Mouse (Mus musculus) lung, postnatal 0 days (tissue): Measurements from ENCODE around the gene Dyx1c1.
A peak's percentile ranks its signal among the peaks of the same experiment; 100 is the strongest.

Experiments
- CTCF ChIP-seq: IDR thresholded peaks from 2 replicates; pipeline ENCODE4 v1.5.1; 2016; ENCODE audit warnings: antibody characterized with exemption, mild to moderate bottlenecking
- EP300 ChIP-seq: IDR thresholded peaks from 2 replicates; pipeline ENCODE4 v1.6.1; 2016; ENCODE audit warnings: antibody characterized with exemption, mild to moderate bottlenecking, control low read depth

GRCm38 (mm10) chr9:72958521-72959450 lies at the start of gene Dyx1c1, which contains the start of gene Gm44503:
- TF ChIP-seq CTCF (peak; percentile 43), EP300 (no peak)
